Comparison of ENCODE assay signal across 9 mouse cellular contexts in genomic region chr10:43378279-43378678, GRCm38 (mm10).
DNase-seq lines count a peak whose midpoint lies in the region; ATAC-seq and TF ChIP-seq lines count a peak whose summit lies in the region.
"Had no signal": no experiment of that assay in that cellular context is flagged by ENCODE, and none has a peak within 500 bp of the region (broad histone marks: within the 10 kb centered on the region; RNA-seq: fewer than 3 reads in every experiment).

No protein-coding gene starts in this region.

- H3K36me3 ChIP-seq in heart, embryonic 10.5 days, result 0 out of 2 replicates have a peak, but pooled peaks cover 2% of the 10 kb centered on the region
- no peaks in the 10 kb centered on the region for H3K36me3 ChIP-seq in forebrain, embryonic 14.5 days (ENCODE audit: control insufficient read depth, insufficient read depth, low read length)
- H3K36me3 ChIP-seq: embryonic facial prominence, embryonic 12.5 days had no signal

- WGBS in heart, embryonic 10.5 days, result 40% methylated on average over 5 of the region's 5 CpGs
- WGBS in forebrain, embryonic 14.5 days, result 39% methylated on average over 5 of the region's 5 CpGs

- no peak for TF ChIP-seq POLR2A in brain, embryonic 14.5 days (IDR thresholded peaks at IDR 0.05; ENCODE audit: borderline replicate concordance, extremely low read depth, insufficient read depth, insufficient read length, poor library complexity, severe bottlenecking)

- peaks cover 6% of the 10 kb centered on the region for H3K4me1 ChIP-seq in heart, embryonic 10.5 days
- H3K4me1 ChIP-seq in forebrain, embryonic 14.5 days (ENCODE audit: control insufficient read depth, insufficient read depth, low read length), result no peaks in the 10 kb centered on the region
- H3K4me1 ChIP-seq: embryonic facial prominence, embryonic 12.5 days had no signal

- peak; percentile 89 for DNase-seq in heart, adult 11 months
- no peak for DNase-seq in heart, embryonic 10.5 days (ENCODE audit: low spot score)
- peak; percentile 73 for DNase-seq in CD4-positive, CD25-positive, alpha-beta regulatory T cell, adult 2 months (ENCODE audit: low read depth, low spot score)
- DNase-seq in brain, embryonic 14.5 days (ENCODE audit: low read depth), result peak; percentile 67
- DNase-seq in forebrain, embryonic 14.5 days (ENCODE audit: low spot score), result peak; percentile 75
- DNase-seq in kidney, postnatal 14 days, result peak; percentile 50
- peak; percentile 69 for DNase-seq in mesoderm, embryonic 11.5 days (ENCODE audit: low read depth, low spot score)
- peak; percentile 56 for DNase-seq in thymus, postnatal 25 days

- H3K9me3 ChIP-seq in heart, embryonic 10.5 days, result no peaks in the 10 kb centered on the region
- no peaks in the 10 kb centered on the region for H3K9me3 ChIP-seq in forebrain, embryonic 14.5 days (replicated peaks; ENCODE audit: control insufficient read depth, low read length)
- H3K9me3 ChIP-seq: embryonic facial prominence, embryonic 12.5 days had no signal

- no peaks in the 10 kb centered on the region for H3K27me3 ChIP-seq in heart, embryonic 10.5 days (ENCODE audit: insufficient read depth, poor library complexity, severe bottlenecking)
- H3K27me3 ChIP-seq in forebrain, embryonic 14.5 days (replicated peaks; ENCODE audit: control insufficient read depth, insufficient read depth, low read length), result no peaks in the 10 kb centered on the region
- H3K27me3 ChIP-seq: embryonic facial prominence, embryonic 12.5 days had no signal

- H3K4me3 ChIP-seq in heart, embryonic 10.5 days, result no peak overlapping the region
- H3K4me3 ChIP-seq in forebrain, embryonic 14.5 days (ENCODE audit: low read depth, low read length), result no peak overlapping the region
- H3K4me3 ChIP-seq: embryonic facial prominence, embryonic 12.5 days had no signal

- TF ChIP-seq CTCF in brain, embryonic 14.5 days (IDR thresholded peaks at IDR 0.05; ENCODE audit: borderline replicate concordance, extremely low read depth, insufficient read depth, insufficient read length), result peak; percentile 59; the same call in 1 of the 2 replicates

- 0 out of 2 replicates have a peak, but pooled peaks have one; percentile 18 for ATAC-seq in forebrain, embryonic 14.5 days

- no peak overlapping the region for H3K4me2 ChIP-seq in forebrain, embryonic 14.5 days (ENCODE audit: low read length)
- H3K4me2 ChIP-seq: embryonic facial prominence, embryonic 12.5 days had no signal

- H3K9ac ChIP-seq in forebrain, embryonic 14.5 days (ENCODE audit: low read length), result no peak overlapping the region
- H3K9ac ChIP-seq: embryonic facial prominence, embryonic 12.5 days had no signal

- no peak overlapping the region for H3K27ac ChIP-seq in heart, embryonic 10.5 days
- H3K27ac ChIP-seq in forebrain, embryonic 14.5 days (ENCODE audit: low read depth, low read length), result no peak overlapping the region
- H3K27ac ChIP-seq: embryonic facial prominence, embryonic 12.5 days had no signal
